Mouse (Mus musculus) small intestine, adult 2 months (tissue): ENCODE results near the gene Faah.

Source experiments
- CTCF ChIP-seq: fragments of 200-500 bp; IDR thresholded peaks from 2 replicates; pipeline ENCODE4 v1.5.1; 2012; ENCODE audit warnings: low read depth, mild to moderate bottlenecking, control low read depth, inconsistent platforms, low read length, moderate library complexity, mixed read lengths; ENCODE audit not compliant: insufficient replicate concordance, insufficient read length; ENCODE audit errors: extremely low read depth
- POLR2A ChIP-seq: fragments of 200-500 bp; IDR thresholded peaks from 2 replicates; pipeline ENCODE4 v1.6.1; 2012; ENCODE audit warnings: low read depth, mild to moderate bottlenecking, control low read depth, inconsistent platforms, low read length, moderate library complexity

GRCm38 (mm10) chr4:115964446-115964845, 53.3 kb downstream of the Faah start:
- TF ChIP-seq CTCF, result no peak
- TF ChIP-seq POLR2A, result no peak
